Mouse (Mus musculus): ENCODE data around the gene Khdrbs1. TPM values are rescaled to one million over a fixed set of nuclear protein-coding genes. Genes with fewer than 3 reads are reported as not detected.
A peak's percentile ranks its signal among the peaks of the same experiment; 100 is the strongest.

Khdrbs1 gene
- total RNA-seq, 2 experiments from 2014 or later: 88.9 to 90.4 TPM

GRCm38 (mm10) chr4:129697191-129697590 lies 44.9 kb downstream of the Khdrbs1 start:
- no peak for DNase-seq (ENCODE audit: low spot score in 2 of 2)

GRCm38 (mm10) chr4:129696158-129696985 lies 45.7 kb downstream of the Khdrbs1 start, which contains the start of gene Tmem39b:
Gene Tmem39b (minus strand): TSS chr4:129696838.
- intact Hi-C loops (cut with DNase I): loop anchor here (2.0 kb wide), 1 partner anchor 24 kb away; the partner anchor contains the start of gene Kpna6
- DNase-seq (ENCODE audit: low spot score in 2 of 2): peak; percentile 89 to 91

More at GRCm38 (mm10) chr4:129697191-129697590, 44.9 kb downstream of the Khdrbs1 start:
- intact Hi-C loops (cut with DNase I): loop anchor here (2.0 kb wide), 1 partner anchor 24 kb away; the partner anchor contains the start of gene Kpna6

- intact Hi-C loops (cut with DNase I): loop anchor here (2.0 kb wide), 1 partner anchor 23 kb away; the partner anchor contains the start of gene Kpna6
- DNase-seq (ENCODE audit: low spot score in 2 of 2): no peak
Observed at GRCm38 (mm10) chr4:129695815-129696157, 46.3 kb downstream of the Khdrbs1 start.

- no peak for DNase-seq (ENCODE audit: low spot score in 2 of 2)
- intact Hi-C loops (cut with DNase I): no loop called here
Observed at GRCm38 (mm10) chr4:129684531-129684930, 57.6 kb downstream of the Khdrbs1 start.

- intact Hi-C loops (cut with DNase I): no loop called here
Observed at GRCm38 (mm10) chr4:129683901-129684493, 58.1 kb downstream of the Khdrbs1 start.

GRCm38 (mm10) chr4:129681837-129682236 lies 60.3 kb downstream of the Khdrbs1 start:
- DNase-seq (ENCODE audit: low spot score in 2 of 2): no peak
- intact Hi-C loops (cut with DNase I): no loop called here

More at GRCm38 (mm10) chr4:129683901-129684493, 58.1 kb downstream of the Khdrbs1 start:
- DNase-seq (ENCODE audit: low spot score in 2 of 2): no peak

- intact Hi-C loops (cut with DNase I): loop anchor here (2.0 kb wide), 1 partner anchor 24 kb away; the partner anchor contains the start of gene Tmem39b
- no peak for DNase-seq (ENCODE audit: low spot score in 2 of 2)
Observed at GRCm38 (mm10) chr4:129672878-129673449, 69.1 kb downstream of the Khdrbs1 start.

- peak; percentile 89 to 91 for DNase-seq (ENCODE audit: low spot score in 2 of 2)
- intact Hi-C loops (cut with DNase I): loop anchor here (2.0 kb wide), 1 partner anchor 25 kb away; the partner anchor contains the start of gene Tmem39b
Observed at GRCm38 (mm10) chr4:129672083-129672877, 69.8 kb downstream of the Khdrbs1 start, which contains the start of gene Kpna6. Gene Kpna6 (minus strand): TSS chr4:129672767.

- peak in 1 of 2 experiments; percentile 45 for DNase-seq (ENCODE audit: low spot score in 2 of 2)
- intact Hi-C loops (cut with DNase I): loop anchor here (2.0 kb wide), 1 partner anchor 25 kb away; the partner anchor contains the start of gene Tmem39b
Observed at GRCm38 (mm10) chr4:129671491-129672082, 70.5 kb downstream of the Khdrbs1 start.

- intact Hi-C loops (cut with DNase I): no loop called here
- DNase-seq (ENCODE audit: low spot score in 2 of 2): no peak
Observed at GRCm38 (mm10) chr4:129662255-129662813, 79.8 kb downstream of the Khdrbs1 start.

GRCm38 (mm10) chr4:129661584-129661983 lies 80.5 kb downstream of the Khdrbs1 start:
- DNase-seq (ENCODE audit: low spot score in 2 of 2): no peak
- intact Hi-C loops (cut with DNase I): no loop called here

- peak in 1 of 2 experiments; percentile 18 for DNase-seq (ENCODE audit: low spot score in 2 of 2)
Observed at GRCm38 (mm10) chr4:129654770-129655169, 87.3 kb downstream of the Khdrbs1 start.

More at GRCm38 (mm10) chr4:129654770-129655169, 87.3 kb downstream of the Khdrbs1 start:
- intact Hi-C loops (cut with DNase I): no loop called here

Small RNA genes within 50 kb of the gene (microRNA-seq; reads per million reads assigned to microRNA genes)
- gene Gm28017 (0 reads per million in 2 experiments), gene Mir7016 (5.3 to 5.4 reads per million in 2 experiments)

Other genes starting within 250 kb of the Khdrbs1 start
- 100 to 1,000 TPM; 538 to 599 TPM for gene Marcksl1, start 228.7 kb downstream of the Khdrbs1 start, total RNA-seq (2021)
- 10 to 100 TPM; 27.2 to 30.2 TPM for gene Hdac1, start 199.6 kb downstream of the Khdrbs1 start, total RNA-seq (2021)
- 1 to 10 TPM; 5.5 to 8.5 TPM for gene Lck, start 168.7 kb downstream of the Khdrbs1 start, total RNA-seq (2021)
- gene Fam167b, start 163.8 kb downstream of the Khdrbs1 start, total RNA-seq (2021): not detected
- gene Eif3i, start 141.7 kb downstream of the Khdrbs1 start, total RNA-seq (2021): 100 to 1,000 TPM; 139 to 140 TPM
- gene Tmem234, start 141.6 kb downstream of the Khdrbs1 start, total RNA-seq (2021): 100 to 1,000 TPM in 1 of 2 experiments, 10 to 100 TPM in 1; 91.8 to 105 TPM
- 1 to 10 TPM; 2.7 to 3.9 TPM for gene Dcdc2b, start 128.0 kb downstream of the Khdrbs1 start, total RNA-seq (2021)
- gene Iqcc, start 123.2 kb downstream of the Khdrbs1 start, total RNA-seq (2021): 10 to 100 TPM; 29.3 to 35.1 TPM
- gene Ccdc28b, start 118.4 kb downstream of the Khdrbs1 start, total RNA-seq (2021): 100 to 1,000 TPM; 103 to 110 TPM
- gene Txlna, start 101.2 kb downstream of the Khdrbs1 start, total RNA-seq (2021): 10 to 100 TPM; 40.2 to 45.5 TPM
- gene Kpna6, start 69.5 kb downstream of the Khdrbs1 start, total RNA-seq (2021): 10 to 100 TPM; 89.2 to 94.5 TPM
- gene Tmem39b, start 45.5 kb downstream of the Khdrbs1 start, total RNA-seq (2021): 10 to 100 TPM; 12.6 to 15.3 TPM
- gene Ptp4a2, start 68.9 kb upstream of the Khdrbs1 start, total RNA-seq (2021): 100 to 1,000 TPM; 112 to 126 TPM
- gene Spocd1, start 186.9 kb upstream of the Khdrbs1 start, total RNA-seq (2021): under 1 TPM; 0.15 to 0.68 TPM
- 100 to 1,000 TPM; 352 to 365 TPM for gene Adgrb2, start 242.6 kb upstream of the Khdrbs1 start, total RNA-seq (2021)